Mouse (Mus musculus): ENCODE results near the gene Mmp24. TPM values are rescaled to one million over a fixed set of nuclear protein-coding genes. Genes with fewer than 3 reads are reported as not detected.

Mmp24 gene
- polyA plus RNA-seq, 1 experiment from 2014 or later = 19.6 TPM

- WGBS = 58% methylated on average over 3 of the region's 3 CpGs
Measured at GRCm38 (mm10) chr2:155745487-155745886, 29.7 kb upstream of the Mmp24 start.

DNA sequence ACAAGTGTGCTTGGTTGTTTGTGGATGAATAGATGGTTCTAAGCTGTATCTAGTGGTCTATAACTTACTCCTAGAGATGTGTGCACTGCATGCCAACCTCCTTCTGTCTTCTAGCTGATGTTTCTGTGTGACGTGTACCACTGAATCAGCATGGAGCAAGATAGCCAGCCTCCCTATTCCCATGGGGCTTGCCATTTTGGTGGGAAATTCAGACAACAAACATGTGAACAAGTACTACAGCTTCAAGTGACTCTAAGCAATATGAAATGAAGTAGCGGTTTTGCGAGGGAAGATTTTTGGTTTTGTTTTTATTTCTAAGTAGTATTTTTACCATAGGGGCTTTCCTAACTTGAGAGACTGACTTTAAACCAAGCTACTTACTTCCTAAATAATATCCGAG lies 25.7 kb upstream of the Mmp24 start:
- 91% methylated on average over 4 of the region's 4 CpGs for WGBS
- no peak overlapping the region for H3K9ac ChIP-seq
- ATAC-seq (ENCODE audit: low FRiP score, low read depth) = no peak
- no peak overlapping the region for H3K27ac ChIP-seq (replicated peaks)
- H3K9me3 ChIP-seq = no peaks in the 10 kb centered on the region
- H3K27me3 ChIP-seq = peaks cover 7% of the 10 kb centered on the region; the same call in 1 of the 2 replicates
- no peak overlapping the region for H3K4me2 ChIP-seq
- no peak overlapping the region for H3K4me3 ChIP-seq
- no peaks in the 10 kb centered on the region for H3K36me3 ChIP-seq
- peaks cover 6% of the 10 kb centered on the region; the same call in 1 of the 2 replicates for H3K4me1 ChIP-seq (replicated peaks)

More at GRCm38 (mm10) chr2:155745487-155745886, 29.7 kb upstream of the Mmp24 start:
- Histone ChIP-seq H3K27ac (replicated peaks) (no peak overlapping the region), H3K9ac (no peak overlapping the region), H3K4me3 (no peak overlapping the region), H3K27me3 (no peaks in the 10 kb centered on the region), H3K4me1 (replicated peaks) (no peaks in the 10 kb centered on the region), H3K4me2 (no peak overlapping the region), H3K36me3 (no peaks in the 10 kb centered on the region), H3K9me3 (no peaks in the 10 kb centered on the region)
- no peak for ATAC-seq (ENCODE audit: low FRiP score, low read depth)

DNA sequence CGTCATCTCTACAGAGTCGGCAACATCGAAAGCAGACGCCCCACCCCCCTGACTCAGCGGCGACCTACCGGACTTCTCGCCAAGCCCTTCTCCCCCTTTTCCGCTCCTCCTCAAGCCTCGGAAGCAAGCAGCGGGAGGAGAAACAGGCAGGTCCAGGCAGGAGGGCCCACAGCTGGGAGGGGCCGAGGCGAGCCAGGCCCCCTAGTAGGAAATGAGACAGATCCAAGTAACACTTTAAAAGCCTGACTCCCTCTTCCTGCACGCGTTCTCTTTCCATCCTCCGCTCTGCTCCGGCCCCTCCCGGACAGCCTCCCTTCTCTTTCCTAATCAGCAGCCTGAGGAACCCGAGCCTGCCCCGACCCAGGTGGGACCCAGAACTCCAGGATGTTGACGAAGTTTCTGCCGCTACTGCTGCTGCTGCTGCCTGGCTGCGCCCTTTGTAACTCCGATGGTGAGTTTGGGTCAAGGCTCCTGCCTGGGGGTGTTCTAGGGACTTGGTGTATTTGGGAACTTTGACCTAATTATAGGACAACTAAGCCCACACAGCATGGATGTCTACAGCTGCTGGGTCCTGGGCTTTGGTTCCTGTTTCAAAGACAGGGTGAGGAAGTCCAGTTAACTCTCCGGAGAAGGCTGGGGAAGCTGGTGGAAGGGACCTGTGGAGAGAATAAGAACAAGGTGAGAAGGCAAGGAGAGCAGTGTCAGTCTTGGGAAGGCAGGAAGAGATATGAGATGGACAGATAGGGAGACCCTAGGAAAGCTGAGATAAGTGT lies 23.9 kb upstream of the Mmp24 start, which contains the start of gene Procr:
Gene Procr, plus strand, starts transcription at position 104 of the 773 bp plus-strand sequence.
- peaks cover 7% of the 10 kb centered on the region; the same call in 1 of the 2 replicates for H3K27me3 ChIP-seq
- no peak within 1 kb of the TSS for H3K27ac ChIP-seq (replicated peaks)
- peak within 1 kb of the TSS; percentile 32 for H3K4me3 ChIP-seq
- H3K4me1 ChIP-seq (replicated peaks) = peaks cover 6% of the 10 kb centered on the region; the same call in 1 of the 2 replicates
- 4% methylated on average over 25 of the region's 25 CpGs for WGBS
- peak within 1 kb of the TSS; percentile 25; the same call in 1 of the 2 replicates for H3K9ac ChIP-seq
- no peaks in the 10 kb centered on the region for H3K36me3 ChIP-seq
- peak within 1 kb of the TSS; percentile 59 for H3K4me2 ChIP-seq
- no peaks in the 10 kb centered on the region for H3K9me3 ChIP-seq
- ATAC-seq (ENCODE audit: low FRiP score, low read depth) = no peak

- ATAC-seq (ENCODE audit: low FRiP score, low read depth) = no peak
- Histone ChIP-seq H3K9ac (no peak overlapping the region), H3K4me1 (replicated peaks) (peaks cover 6% of the 10 kb centered on the region; the same call in 1 of the 2 replicates), H3K4me3 (no peak overlapping the region), H3K36me3 (no peaks in the 10 kb centered on the region), H3K9me3 (no peaks in the 10 kb centered on the region), H3K4me2 (no peak overlapping the region), H3K27ac (replicated peaks) (no peak overlapping the region), H3K27me3 (peaks cover 5% of the 10 kb centered on the region; the same call in 1 of the 2 replicates)
- 0% methylated on average over 1 of the region's 1 CpGs for WGBS
Measured at GRCm38 (mm10) chr2:155755746-155756145, 19.4 kb upstream of the Mmp24 start.

- Histone ChIP-seq H3K4me3 (no peak overlapping the region), H3K4me1 (replicated peaks) (no peaks in the 10 kb centered on the region), H3K27me3 (no peaks in the 10 kb centered on the region), H3K9ac (no peak overlapping the region), H3K36me3 (no peaks in the 10 kb centered on the region), H3K9me3 (no peaks in the 10 kb centered on the region), H3K27ac (replicated peaks) (no peak overlapping the region), H3K4me2 (no peak overlapping the region)
- ATAC-seq (ENCODE audit: low FRiP score, low read depth) = no peak
- 65% methylated on average over 14 of the region's 14 CpGs for WGBS
Measured at GRCm38 (mm10) chr2:155756855-155757566, 18.1 kb upstream of the Mmp24 start.

GRCm38 (mm10) chr2:155764679-155765418 lies 10.3 kb upstream of the Mmp24 start:
- no peak overlapping the region for H3K4me2 ChIP-seq
- no peaks in the 10 kb centered on the region for H3K27me3 ChIP-seq
- H3K9me3 ChIP-seq = no peaks in the 10 kb centered on the region
- H3K9ac ChIP-seq = no peak overlapping the region
- H3K36me3 ChIP-seq = no peaks in the 10 kb centered on the region
- H3K4me1 ChIP-seq (replicated peaks) = no peaks in the 10 kb centered on the region
- H3K27ac ChIP-seq (replicated peaks) = no peak overlapping the region
- no peak overlapping the region for H3K4me3 ChIP-seq
- ATAC-seq (ENCODE audit: low FRiP score, low read depth) = peak; percentile 88; the same call in 1 of the 2 replicates
- WGBS = 53% methylated on average over 13 of the region's 13 CpGs

- Histone ChIP-seq H3K36me3 (no peaks in the 10 kb centered on the region), H3K9ac (no peak overlapping the region), H3K9me3 (no peaks in the 10 kb centered on the region), H3K27ac (replicated peaks) (no peak overlapping the region), H3K4me1 (replicated peaks) (peaks cover 33% of the 10 kb centered on the region), H3K27me3 (no peaks in the 10 kb centered on the region), H3K4me2 (no peak overlapping the region), H3K4me3 (no peak overlapping the region)
- 71% methylated on average over 4 of the region's 4 CpGs for WGBS
- ATAC-seq (ENCODE audit: low FRiP score, low read depth) = no peak
Measured at GRCm38 (mm10) chr2:155773664-155774063, 1.5 kb upstream of the Mmp24 start.

DNA sequence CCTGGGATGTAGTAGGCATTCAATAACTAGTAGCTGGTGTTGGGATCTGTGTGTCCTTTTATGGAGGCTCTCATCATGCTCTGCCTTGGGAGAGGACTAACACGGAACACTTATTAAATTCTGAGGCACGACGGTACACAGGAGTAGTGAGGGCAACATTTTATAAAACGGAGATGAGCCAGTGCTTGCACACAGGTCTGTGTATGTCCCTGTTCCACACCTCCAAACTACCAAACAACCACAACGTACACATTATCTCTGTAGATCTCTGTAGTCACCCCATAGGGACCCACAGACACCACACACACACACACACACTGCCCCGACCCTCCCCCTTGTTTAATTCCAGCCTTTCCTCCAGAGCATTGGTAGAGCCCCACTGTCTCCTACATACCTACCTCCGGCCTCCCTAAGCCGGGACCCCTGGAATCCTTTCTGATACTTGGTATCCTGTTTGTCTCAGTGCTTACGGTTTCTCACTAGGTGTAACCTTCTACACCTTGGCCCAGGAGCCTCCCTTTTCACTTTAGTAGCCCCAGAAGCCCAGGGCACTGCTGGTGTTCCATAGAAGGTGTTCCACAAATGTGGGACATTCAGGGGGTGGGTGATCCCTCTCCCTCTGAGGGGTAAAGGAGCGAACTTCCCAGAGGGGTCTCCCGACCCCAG lies 748 bp upstream of the Mmp24 start:
- Histone ChIP-seq H3K27ac (replicated peaks) (0 out of 2 replicates have a peak overlapping the region, but pooled peaks have one; percentile 65), H3K9ac (peak overlapping the region; percentile 89; the same call in 1 of the 2 replicates)

DNA sequence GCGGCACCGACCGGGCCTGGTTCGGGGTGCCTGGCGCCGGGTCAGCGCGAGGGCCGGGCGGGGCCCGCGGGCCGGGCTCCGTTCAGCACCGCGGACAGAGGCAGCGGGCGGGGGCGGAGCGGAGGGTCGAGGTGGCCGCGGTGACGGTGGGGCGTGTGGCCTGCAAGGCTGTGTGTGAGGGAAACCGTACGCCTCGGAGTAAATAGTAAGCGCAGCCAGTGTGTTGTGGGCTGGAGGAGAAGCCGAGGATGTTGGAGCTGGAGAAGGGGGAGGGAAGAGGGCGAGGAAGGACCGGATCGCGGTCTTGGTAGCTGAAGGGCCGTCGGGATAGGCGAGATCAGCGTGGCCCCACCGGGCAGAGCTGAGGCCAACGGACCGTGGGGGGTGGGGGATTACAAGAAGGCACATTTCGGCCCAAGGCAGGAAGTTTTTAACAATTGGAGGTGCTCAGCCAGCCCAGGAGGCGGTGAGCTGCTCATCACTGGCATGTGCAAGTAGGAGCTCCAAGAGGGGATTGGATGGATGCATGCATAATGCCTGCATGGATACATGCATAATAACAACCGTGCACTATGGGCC lies 632 bp downstream of the Mmp24 start:
- Histone ChIP-seq H3K4me3 (peak overlapping the region; percentile 79), H3K4me2 (peak overlapping the region; percentile 64), H3K4me1 (replicated peaks) (peaks cover 47% of the 10 kb centered on the region), H3K9me3 (no peaks in the 10 kb centered on the region), H3K9ac (peak overlapping the region; percentile 89), H3K27ac (replicated peaks) (peak overlapping the region; percentile 92), H3K27me3 (no peaks in the 10 kb centered on the region), H3K36me3 (no peaks in the 10 kb centered on the region)
- ATAC-seq (ENCODE audit: low FRiP score, low read depth) = peak; percentile 75
- WGBS = 2% methylated on average over 44 of the region's 44 CpGs

More for the DNA sequence above, 748 bp upstream of the Mmp24 start:
- 60% methylated on average over 11 of the region's 11 CpGs for WGBS
- peaks cover 40% of the 10 kb centered on the region for H3K4me1 ChIP-seq (replicated peaks)
- no peaks in the 10 kb centered on the region for H3K27me3 ChIP-seq
- H3K9me3 ChIP-seq = no peaks in the 10 kb centered on the region
- H3K36me3 ChIP-seq = no peaks in the 10 kb centered on the region
- H3K4me2 ChIP-seq = peak overlapping the region; percentile 64
- peak overlapping the region; percentile 79 for H3K4me3 ChIP-seq
- ATAC-seq (ENCODE audit: low FRiP score, low read depth) = no peak

DNA sequence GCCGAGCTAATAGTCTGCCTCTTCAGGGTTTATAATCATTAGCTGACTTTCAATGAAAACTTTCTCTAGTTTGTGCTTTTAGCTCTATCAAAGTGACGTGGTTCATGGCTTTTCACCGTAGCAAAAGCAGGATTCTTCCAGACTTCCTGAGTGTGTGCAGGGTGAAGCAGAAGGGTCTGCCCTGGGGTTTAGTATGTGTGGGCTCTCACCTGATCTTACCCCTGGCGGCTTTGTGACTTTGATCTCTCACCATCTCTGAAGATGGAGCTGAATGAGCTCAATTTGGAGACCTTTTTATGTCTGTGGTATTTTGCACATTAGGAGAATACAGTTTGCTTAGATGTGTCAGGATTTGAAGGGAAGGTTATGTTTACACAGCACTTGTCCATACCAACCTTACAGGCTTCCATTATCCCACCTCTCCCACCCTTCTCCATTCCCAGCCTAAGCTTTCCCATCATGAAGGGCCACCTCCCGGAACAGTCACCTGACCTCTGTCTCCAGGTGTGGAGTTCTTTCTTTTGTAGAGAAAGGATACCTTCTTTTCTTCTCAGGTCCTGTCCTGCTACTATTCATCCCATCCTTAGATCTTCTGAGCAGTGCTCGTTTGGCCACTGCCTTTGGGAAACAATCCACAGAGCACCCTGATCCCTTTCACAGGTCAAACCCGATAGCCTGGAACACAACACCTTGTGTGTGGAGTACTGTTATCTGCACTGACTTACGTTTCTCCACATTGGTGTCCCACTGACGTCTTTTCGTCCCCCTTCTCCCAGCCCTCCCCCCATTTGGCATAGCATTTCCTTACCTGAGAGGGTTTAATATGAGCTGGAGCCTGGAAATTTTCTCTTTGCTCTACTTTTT lies 1.9 kb downstream of the Mmp24 start:
- H3K4me1 ChIP-seq (replicated peaks) = peaks cover 47% of the 10 kb centered on the region
- no peak for ATAC-seq (ENCODE audit: low FRiP score, low read depth)
- H3K4me3 ChIP-seq = peak overlapping the region; percentile 79
- no peaks in the 10 kb centered on the region for H3K9me3 ChIP-seq
- no peaks in the 10 kb centered on the region for H3K36me3 ChIP-seq
- H3K9ac ChIP-seq = peak overlapping the region; percentile 89; the same call in 1 of the 2 replicates
- H3K27me3 ChIP-seq = no peaks in the 10 kb centered on the region
- peak overlapping the region; percentile 64 for H3K4me2 ChIP-seq
- 67% methylated on average over 10 of the region's 10 CpGs for WGBS
- 0 out of 2 replicates have a peak overlapping the region, but pooled peaks have one; percentile 7 for H3K27ac ChIP-seq (replicated peaks)

Data from hindbrain, embryonic 15.5 days (tissue).